Mouse (Mus musculus) heart, postnatal 0 days (tissue): Measurements from ENCODE around the gene Eipr1. TPM values are rescaled to one million over a fixed set of nuclear protein-coding genes. Genes with fewer than 3 reads are reported as not detected.

Experiments
- ATAC-seq: fragments of 200-750 bp; cut with Nextera tagmentation; 2 replicates; pipeline ENCODE4 v1.8.0; 2017; ENCODE audit warnings: low read depth, moderate number of reproducible peaks, moderate library complexity; ENCODE audit not compliant: insufficient read depth
- DNase-seq: peaks from one replicate; pipeline ENCODE4 v3.0.0-alpha.2; 2016; ENCODE audit warnings: low spot score
- H3K27ac ChIP-seq: fragments of 300-500 bp; sonication (generic); 2 replicates; pipeline ENCODE4 v1.5.1; 2014; ENCODE audit warnings: low read depth, mild to moderate bottlenecking
- H3K27me3 ChIP-seq: fragments of 300-500 bp; sonication (generic); 2 replicates; pipeline ENCODE4 v1.6.1; 2014; ENCODE audit warnings: low read length, mixed read lengths; ENCODE audit not compliant: control insufficient read depth, insufficient read depth
- H3K36me3 ChIP-seq: fragments of 300-500 bp; sonication (generic); replicated peaks from 2 replicates; pipeline ENCODE4 v1.6.1; 2014; ENCODE audit warnings: low read length, mixed read lengths; ENCODE audit not compliant: control insufficient read depth, insufficient read depth
- H3K4me1 ChIP-seq: fragments of 300-500 bp; sonication (generic); 2 replicates; pipeline ENCODE4 v1.6.1; 2014; ENCODE audit warnings: antibody characterized with exemption; ENCODE audit not compliant: control insufficient read depth, insufficient read depth
- H3K4me2 ChIP-seq: fragments of 300-500 bp; sonication (generic); 2 replicates; pipeline ENCODE4 v1.6.1; 2014; ENCODE audit warnings: low read depth, mild to moderate bottlenecking, low read length, moderate library complexity
- H3K4me3 ChIP-seq: fragments of 300-500 bp; sonication (generic); 2 replicates; pipeline ENCODE4 v1.5.1; 2014; ENCODE audit warnings: low read depth, low read length
- H3K9ac ChIP-seq: fragments of 300-500 bp; sonication (generic); replicated peaks from 2 replicates; pipeline ENCODE4 v1.6.1; 2014; ENCODE audit warnings: low read depth, low read length, mixed read lengths
- H3K9me3 ChIP-seq: fragments of 300-500 bp; sonication (generic); replicated peaks from 2 replicates; pipeline ENCODE4 v1.6.1; 2016; ENCODE audit warnings: low read length; ENCODE audit not compliant: control insufficient read depth
- CTCF ChIP-seq: IDR thresholded peaks from 2 replicates; pipeline ENCODE4 v1.5.1; 2016; ENCODE audit warnings: antibody characterized with exemption, control low read depth, low read depth
- EP300 ChIP-seq: IDR thresholded peaks from 2 replicates; pipeline ENCODE4 v1.6.1; 2016; ENCODE audit warnings: antibody characterized with exemption, low read depth
- WGBS: fragments of 180-500 bp; shearing (Covaris S2); extraction: QIAGEN DNeasy Blood & Tissue Kit; methylation state at CpG from one replicate; pipeline ENCODE4 v1.1.7; 2014; 5-methylcytosine and 5-hydroxymethylcytosine counted together
- polyA plus RNA-seq: library from polyadenylated mRNA; unstranded; fragments of >200 nt; fragmentation: Nextera tagmentation; extraction: Ambion mirVana; gene quantifications from 2 replicates; pipeline ENCODE4 v1.2.1, GENCODE M21; 2015
- total RNA-seq: library from RNA; depleted of rRNA; stranded (reverse); fragments of >200 nt; gene quantifications from 2 replicates; pipeline ENCODE4 v1.2.3, GENCODE M21; 2014; ENCODE audit warnings: low replicate concordance

Gene Eipr1
- total and polyA plus RNA-seq, 2 experiments from 2014 or later, result 13.0 to 29.3 TPM

GRCm38 (mm10) chr12:28800891-28801290 is 49.3 kb downstream of the Eipr1 start:
- no peak overlapping the region for H3K4me2 ChIP-seq
- H3K9ac ChIP-seq, result no peak overlapping the region
- H3K27ac ChIP-seq, result no peak overlapping the region
- TF ChIP-seq EP300 (no peak), CTCF (no peak)
- no peak for ATAC-seq
- no peaks in the 10 kb centered on the region for H3K9me3 ChIP-seq
- H3K36me3 ChIP-seq, result no peaks in the 10 kb centered on the region
- DNase-seq, result no peak
- H3K4me1 ChIP-seq, result 0 out of 2 replicates have a peak, but pooled peaks cover 13% of the 10 kb centered on the region
- H3K4me3 ChIP-seq, result no peak overlapping the region
- no peaks in the 10 kb centered on the region for H3K27me3 ChIP-seq
- 66% methylated on average over 3 of the region's 3 CpGs for WGBS

- no peak overlapping the region for H3K27ac ChIP-seq
- DNase-seq, result no peak
- TF ChIP-seq CTCF (no peak), EP300 (no peak)
- no peaks in the 10 kb centered on the region for H3K27me3 ChIP-seq
- ATAC-seq, result no peak
- H3K9me3 ChIP-seq, result no peaks in the 10 kb centered on the region
- no peak overlapping the region for H3K4me2 ChIP-seq
- H3K4me1 ChIP-seq, result 0 out of 2 replicates have a peak, but pooled peaks cover 13% of the 10 kb centered on the region
- 96% methylated on average over 6 of the region's 6 CpGs for WGBS
- H3K36me3 ChIP-seq, result no peaks in the 10 kb centered on the region
- no peak overlapping the region for H3K9ac ChIP-seq
- no peak overlapping the region for H3K4me3 ChIP-seq
Measured at GRCm38 (mm10) chr12:28801731-28802130, 50.1 kb downstream of the Eipr1 start.

GRCm38 (mm10) chr12:28803043-28803442 is 51.4 kb downstream of the Eipr1 start:
- ATAC-seq, result no peak
- Histone ChIP-seq H3K27ac (no peak overlapping the region), H3K9ac (no peak overlapping the region), H3K9me3 (no peaks in the 10 kb centered on the region), H3K36me3 (no peaks in the 10 kb centered on the region), H3K4me2 (no peak overlapping the region), H3K4me1 (0 out of 2 replicates have a peak, but pooled peaks cover 13% of the 10 kb centered on the region), H3K27me3 (no peaks in the 10 kb centered on the region), H3K4me3 (no peak overlapping the region)
- no peak for TF ChIP-seq EP300
- TF ChIP-seq CTCF, result no peak
- no peak for DNase-seq

- ATAC-seq (peak; percentile 88), DNase-seq (peak; percentile 45)
- WGBS, result 55% methylated on average over 3 of the region's 3 CpGs
- Histone ChIP-seq H3K4me2 (no peak overlapping the region), H3K9ac (no peak overlapping the region), H3K4me1 (0 out of 2 replicates have a peak, but pooled peaks cover 13% of the 10 kb centered on the region), H3K27ac (0 out of 2 replicates have a peak overlapping the region, but pooled peaks have one; percentile 28), H3K36me3 (no peaks in the 10 kb centered on the region), H3K4me3 (no peak overlapping the region), H3K27me3 (no peaks in the 10 kb centered on the region), H3K9me3 (no peaks in the 10 kb centered on the region)
- TF ChIP-seq EP300, result no peak
- TF ChIP-seq CTCF, result no peak
Measured at GRCm38 (mm10) chr12:28804558-28805481, 53.2 kb downstream of the Eipr1 start.

GRCm38 (mm10) chr12:28808786-28809375 is 57.3 kb downstream of the Eipr1 start:
- Histone ChIP-seq H3K9me3 (no peaks in the 10 kb centered on the region), H3K27ac (no peak overlapping the region), H3K27me3 (no peaks in the 10 kb centered on the region), H3K4me3 (no peak overlapping the region), H3K36me3 (no peaks in the 10 kb centered on the region), H3K4me1 (0 out of 2 replicates have a peak, but pooled peaks cover 8% of the 10 kb centered on the region), H3K4me2 (no peak overlapping the region), H3K9ac (no peak overlapping the region)
- DNase-seq (no peak), ATAC-seq (no peak)
- TF ChIP-seq EP300, result no peak
- no peak for TF ChIP-seq CTCF
- 90% methylated on average over 4 of the region's 4 CpGs for WGBS
